Mouse (Mus musculus): ENCODE data around the gene Tmem200a. TPM values are rescaled to one million over a fixed set of nuclear protein-coding genes. Genes with fewer than 3 reads are reported as not detected.

Tmem200a gene
- total RNA-seq (2021): 10 to 100 TPM; 22.8 to 25.3 TPM
- long read RNA-seq, experiment 1, full-length matches to known transcripts: 16 of 18 reads
- long read RNA-seq, experiment 1, partial matches to known transcripts: 2 of 18 reads
- long read RNA-seq, experiment 1, other reads (novel, unspliced or antisense): 0 of 18 reads
- long read RNA-seq, experiment 2, full-length matches to known transcripts: 13 of 16 reads
- long read RNA-seq, experiment 2, partial matches to known transcripts: 0 of 16 reads
- long read RNA-seq, experiment 2, other reads (novel, unspliced or antisense): 3 of 16 reads

GRCm38 (mm10) chr10:26078521-26079142 lies at the start of gene Tmem200a:
TSS of gene Tmem200a (minus strand) at chr10:26079052.
- peak; percentile 66 to 76 for DNase-seq (ENCODE audit: low spot score in 2 of 2)
- intact Hi-C loops (cut with DNase I): loop anchor here (5.0 kb wide), 1 partner anchor 396 kb away; no protein-coding TSS in a partner anchor

- intact Hi-C loops (cut with DNase I): no loop called here
- peak; percentile 8 to 19 for DNase-seq (ENCODE audit: low spot score in 2 of 2)
Observed at GRCm38 (mm10) chr10:26119822-26120183, 41.0 kb upstream of the Tmem200a start.

- peak in 1 of 2 experiments; percentile 12 for DNase-seq (ENCODE audit: low spot score in 2 of 2)
- intact Hi-C loops (cut with DNase I): no loop called here
Observed at GRCm38 (mm10) chr10:26119067-26119821, 40.4 kb upstream of the Tmem200a start.

- intact Hi-C loops (cut with DNase I): no loop called here
- DNase-seq (ENCODE audit: low spot score in 2 of 2): no peak
Observed at GRCm38 (mm10) chr10:26114409-26114808, 35.6 kb upstream of the Tmem200a start.

GRCm38 (mm10) chr10:26103330-26103982 lies 24.6 kb upstream of the Tmem200a start:
- intact Hi-C loops (cut with DNase I): no loop called here
- no peak for DNase-seq (ENCODE audit: low spot score in 2 of 2)

- DNase-seq (ENCODE audit: low spot score in 2 of 2): no peak
- intact Hi-C loops (cut with DNase I): no loop called here
Observed at GRCm38 (mm10) chr10:26082081-26082480, 3.2 kb upstream of the Tmem200a start.

GRCm38 (mm10) chr10:26079678-26080077 lies 826 bp upstream of the Tmem200a start:
- no peak for DNase-seq (ENCODE audit: low spot score in 2 of 2)
- intact Hi-C loops (cut with DNase I): loop anchor here (5.0 kb wide), 1 partner anchor 397 kb away; no protein-coding TSS in a partner anchor

GRCm38 (mm10) chr10:26077671-26078481 lies 976 bp downstream of the Tmem200a start, which contains the start of gene Gm9767:
TSS of gene Gm9767 (plus strand) at chr10:26078255.
- intact Hi-C loops (cut with DNase I): loop anchor here (5.0 kb wide), 1 partner anchor 396 kb away; no protein-coding TSS in a partner anchor
- peak; percentile 3 to 14 for DNase-seq (ENCODE audit: low spot score in 2 of 2)

GRCm38 (mm10) chr10:26076949-26077348 lies 1.9 kb downstream of the Tmem200a start:
- DNase-seq (ENCODE audit: low spot score in 2 of 2): peak in 1 of 2 experiments; percentile 4
- intact Hi-C loops (cut with DNase I): loop anchor here (5.0 kb wide), 1 partner anchor 395 kb away; no protein-coding TSS in a partner anchor

GRCm38 (mm10) chr10:26071986-26072385 lies 6.9 kb downstream of the Tmem200a start:
- no peak for DNase-seq (ENCODE audit: low spot score in 2 of 2)
- intact Hi-C loops (cut with DNase I): no loop called here

GRCm38 (mm10) chr10:26063071-26063470 lies 15.8 kb downstream of the Tmem200a start:
- intact Hi-C loops (cut with DNase I): no loop called here
- DNase-seq (ENCODE audit: low spot score in 2 of 2): no peak

GRCm38 (mm10) chr10:26059662-26060307 lies 19.1 kb downstream of the Tmem200a start:
- DNase-seq (ENCODE audit: low spot score in 2 of 2): peak; percentile 18 to 45
- intact Hi-C loops (cut with DNase I): no loop called here

GRCm38 (mm10) chr10:26051177-26051576 lies 27.7 kb downstream of the Tmem200a start:
- intact Hi-C loops (cut with DNase I): no loop called here
- DNase-seq (ENCODE audit: low spot score in 2 of 2): no peak

GRCm38 (mm10) chr10:26034931-26035330 lies 43.9 kb downstream of the Tmem200a start:
- DNase-seq (ENCODE audit: low spot score in 2 of 2): peak; percentile 69 to 87
- intact Hi-C loops (cut with DNase I): no loop called here

GRCm38 (mm10) chr10:26018740-26019139 lies 60.1 kb downstream of the Tmem200a start:
- DNase-seq (ENCODE audit: low spot score in 2 of 2): no peak
- intact Hi-C loops (cut with DNase I): no loop called here

GRCm38 (mm10) chr10:26014298-26014697 lies 64.6 kb downstream of the Tmem200a start:
- intact Hi-C loops (cut with DNase I): no loop called here
- no peak for DNase-seq (ENCODE audit: low spot score in 2 of 2)

- intact Hi-C loops (cut with DNase I): no loop called here
- peak; percentile 26 to 37 for DNase-seq (ENCODE audit: low spot score in 2 of 2)
Observed at GRCm38 (mm10) chr10:26008948-26009347, 69.9 kb downstream of the Tmem200a start.

GRCm38 (mm10) chr10:26005471-26005870 lies 73.4 kb downstream of the Tmem200a start:
- intact Hi-C loops (cut with DNase I): no loop called here
- no peak for DNase-seq (ENCODE audit: low spot score in 2 of 2)

Measured in left cerebral cortex, postnatal 14 days (tissue).